ENCODE assay signal across 9 mouse cellular contexts in genomic region chr16:90676920-90677574, GRCm38 (mm10). TPM values are rescaled to one million over a fixed set of nuclear protein-coding genes. Genes with fewer than 3 reads are reported as not detected.
DNase-seq lines count a peak whose midpoint lies in the region; ATAC-seq lines count a peak whose summit lies in the region.
"Had no signal": no experiment of that assay in that cellular context is flagged by ENCODE, and none has a peak within 500 bp of the region (broad histone marks: within the 10 kb centered on the region; RNA-seq: fewer than 3 reads in every experiment).

No protein-coding gene starts in this region.

- no peaks in the 10 kb centered on the region for H3K79me2 ChIP-seq in macrophage (ENCODE audit: inconsistent target)

- no peaks in the 10 kb centered on the region for H3K36me3 ChIP-seq in liver, embryonic 15.5 days (replicated peaks)
- H3K36me3 ChIP-seq in liver, embryonic 11.5 days (ENCODE audit: control insufficient read depth, insufficient read depth, low read length), result no peaks in the 10 kb centered on the region
- no peaks in the 10 kb centered on the region for H3K36me3 ChIP-seq in macrophage (ENCODE audit: inconsistent target)
- H3K36me3 ChIP-seq in hindbrain, embryonic 11.5 days (ENCODE audit: control insufficient read depth, insufficient read depth, low read length), result no peaks in the 10 kb centered on the region
- H3K36me3 ChIP-seq: neural tube, embryonic 13.5 days had no signal

- no peak for ATAC-seq in liver, embryonic 15.5 days (ENCODE audit: insufficient read depth)
- ATAC-seq in liver, embryonic 11.5 days (replicated peaks; ENCODE audit: low FRiP score), result no peak
- no peak for ATAC-seq in hindbrain, embryonic 11.5 days (ENCODE audit: low FRiP score)
- no peak for ATAC-seq in erythroblast, adult 5-6 weeks (replicated peaks; ENCODE audit: low FRiP score, poor library complexity, severe bottlenecking)

- no peaks in the 10 kb centered on the region for H3K27me3 ChIP-seq in liver, embryonic 15.5 days
- no peaks in the 10 kb centered on the region for H3K27me3 ChIP-seq in liver, embryonic 11.5 days (replicated peaks; ENCODE audit: control insufficient read depth, insufficient read depth, low read length)
- H3K27me3 ChIP-seq in hindbrain, embryonic 11.5 days (ENCODE audit: control insufficient read depth, insufficient read depth, low read length), result no peaks in the 10 kb centered on the region
- H3K27me3 ChIP-seq: neural tube, embryonic 13.5 days had no signal

- peak overlapping the region; percentile 25 for H3K4me2 ChIP-seq in liver, embryonic 15.5 days
- H3K4me2 ChIP-seq in liver, embryonic 11.5 days, result no peak overlapping the region
- H3K4me2 ChIP-seq in hindbrain, embryonic 11.5 days (replicated peaks; ENCODE audit: low read depth, low read length), result no peak overlapping the region
- H3K4me2 ChIP-seq: neural tube, embryonic 13.5 days had no signal

- no peak overlapping the region for H3K4me3 ChIP-seq in liver, embryonic 15.5 days (replicated peaks)
- H3K4me3 ChIP-seq in liver, embryonic 11.5 days (ENCODE audit: low read depth, low read length), result no peak overlapping the region
- H3K4me3 ChIP-seq in macrophage (ENCODE audit: inconsistent target), result no peak overlapping the region; the same call in 1 of the 2 replicates
- no peak overlapping the region for H3K4me3 ChIP-seq in hindbrain, embryonic 11.5 days (ENCODE audit: low read depth, low read length)
- H3K4me3 ChIP-seq: neural tube, embryonic 13.5 days had no signal

- 21% methylated on average over 20 of the region's 20 CpGs for WGBS in liver, embryonic 15.5 days (ENCODE audit: insufficient replicate concordance)
- 55% methylated on average over 20 of the region's 20 CpGs for WGBS in liver, embryonic 11.5 days
- 3% methylated on average over 20 of the region's 20 CpGs for WGBS in macrophage (ENCODE audit: missing documents)
- WGBS in hindbrain, embryonic 11.5 days, result 79% methylated on average over 20 of the region's 20 CpGs

- intact Hi-C loops in heart, postnatal 36 days (cut with DNase I), result loop anchor here (5.0 kb wide), 1 partner anchor 35 kb away; no protein-coding TSS in a partner anchor

- no peak for DNase-seq in liver, embryonic 11.5 days (ENCODE audit: low spot score)
- DNase-seq in brain, adult 2 months (ENCODE audit: low read depth, low spot score), result peak; percentile 81
- DNase-seq in heart, postnatal 36 days, result peak; percentile 53 to 64
- no peak for DNase-seq in hindbrain, embryonic 11.5 days (ENCODE audit: low spot score)
- no peak for DNase-seq in spleen, adult 18-20 months

- no peak overlapping the region for H3K27ac ChIP-seq in liver, embryonic 15.5 days (replicated peaks)
- no peak overlapping the region for H3K27ac ChIP-seq in liver, embryonic 11.5 days (ENCODE audit: low read depth, low read length)
- H3K27ac ChIP-seq in macrophage, result peak overlapping the region; percentile 88
- no peak overlapping the region for H3K27ac ChIP-seq in hindbrain, embryonic 11.5 days (ENCODE audit: low read depth, low read length)
- H3K27ac ChIP-seq: neural tube, embryonic 13.5 days had no signal

- no peaks in the 10 kb centered on the region for H3K9me3 ChIP-seq in liver, embryonic 15.5 days (replicated peaks)
- no peaks in the 10 kb centered on the region for H3K9me3 ChIP-seq in liver, embryonic 11.5 days (ENCODE audit: control insufficient read depth, low read length)
- no peaks in the 10 kb centered on the region for H3K9me3 ChIP-seq in hindbrain, embryonic 11.5 days (ENCODE audit: control insufficient read depth, low read length)

- H3K4me1 ChIP-seq in liver, embryonic 15.5 days (replicated peaks), result no peaks in the 10 kb centered on the region
- no peaks in the 10 kb centered on the region for H3K4me1 ChIP-seq in liver, embryonic 11.5 days (replicated peaks; ENCODE audit: control insufficient read depth, insufficient read depth, low read length)
- H3K4me1 ChIP-seq in hindbrain, embryonic 11.5 days (replicated peaks; ENCODE audit: control insufficient read depth, insufficient read depth, low read length), result no peaks in the 10 kb centered on the region
- H3K4me1 ChIP-seq: neural tube, embryonic 13.5 days had no signal

- H3K9ac ChIP-seq in liver, embryonic 15.5 days, result no peak overlapping the region
- H3K9ac ChIP-seq in liver, embryonic 11.5 days (ENCODE audit: low read depth, low read length), result no peak overlapping the region
- H3K9ac ChIP-seq in hindbrain, embryonic 11.5 days (ENCODE audit: low read depth, low read length), result no peak overlapping the region
- H3K9ac ChIP-seq: neural tube, embryonic 13.5 days had no signal

RNA-seq across cellular contexts. Expression of gene Mis18a, which starts 50.2 kb away (rescaled TPM):
- 40.1 and 41.9 TPM in 2 replicates for polyA plus RNA-seq in liver, embryonic 15.5 days (2015; fragmentation: Nextera tagmentation; extraction: Ambion mirVana)
- polyA plus RNA-seq in liver, embryonic 11.5 days (2014; fragmentation: Nextera tagmentation; extraction: Ambion mirVana), result 78.1 and 81.0 TPM in 2 replicates
- total RNA-seq in heart, postnatal 36 days (2021), result 1 to 10 TPM; 2.7 to 4.8 TPM
- total RNA-seq in macrophage (2018; cell fraction: chromatin; rRNA removed), result 10 to 100 TPM in 4 of 26 experiments, 1 to 10 TPM in 21, not detected in 1; 1.6 to 21.1 (median 5.0) TPM
- total RNA-seq in macrophage (2018; cell fraction: cytosol; rRNA removed), result 10 to 100 TPM in 25 of 26 experiments, 1 to 10 TPM in 1; 8.3 to 20.5 (median 13.7) TPM
- 10 to 100 TPM in 6 of 26 experiments, 1 to 10 TPM in 20; 3.5 to 18.7 (median 6.6) TPM for total RNA-seq in macrophage (2018; cell fraction: nucleus; rRNA removed)
- 13.5 to 23.9 TPM (median 15.4 TPM) in 3 replicates for polyA plus RNA-seq in macrophage (2018)
- 78.8 and 82.9 TPM in 2 replicates for polyA plus RNA-seq in hindbrain, embryonic 11.5 days (2014; fragmentation: Nextera tagmentation; extraction: Ambion mirVana)
- 22.4 and 23.2 TPM in 2 replicates for total RNA-seq in erythroblast, adult 5-6 weeks (2015; ENCODE audit: low replicate concordance)
- 16.2 and 24.7 TPM in 2 replicates for total RNA-seq in erythroblast, adult 5-6 weeks (2017; ENCODE audit: low replicate concordance)

Comparison
In these comparisons a context has a peak if more than half of its experiments do, and no peak if none do; other contexts are left out.
1. DNase-seq: peak in brain, adult 2 months (single experiment) and heart, postnatal 36 days (2 of 2); none in liver, embryonic 11.5 days (single experiment), hindbrain, embryonic 11.5 days (single experiment) and spleen, adult 18-20 months (0 of 2).